Mouse (Mus musculus): Measurements from ENCODE around the gene Ip6k2.

DNA sequence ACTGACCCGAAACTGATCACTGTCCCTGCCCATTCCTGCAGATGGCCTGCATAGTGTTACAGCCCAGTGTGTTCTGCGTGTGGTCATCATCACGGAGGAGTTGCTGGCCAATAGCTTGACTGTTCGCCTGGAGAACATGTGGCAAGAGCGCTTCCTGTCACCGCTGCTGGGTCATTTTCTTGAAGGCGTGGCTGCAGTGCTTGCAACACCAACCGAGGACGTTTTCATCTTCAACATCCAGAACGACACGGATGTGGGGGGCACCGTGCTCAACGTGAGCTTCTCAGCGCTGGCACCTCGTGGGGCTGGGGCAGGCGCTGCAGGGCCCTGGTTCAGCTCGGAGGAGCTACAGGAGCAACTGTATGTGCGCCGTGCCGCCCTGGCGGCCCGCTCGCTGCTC, 48.0 kb downstream of the Ip6k2 start:
- no peak for TF ChIP-seq CTCF (IDR thresholded peaks at IDR 0.05; ENCODE audit: borderline replicate concordance, insufficient read depth, low read length)
- TF ChIP-seq POLR2A (IDR thresholded peaks at IDR 0.05; ENCODE audit: low read depth, low read length), result no peak

All from embryonic fibroblast, embryonic 13.5 days (primary cell).